Mouse (Mus musculus): ENCODE results near the gene Clcn2. TPM values are rescaled to one million over a fixed set of nuclear protein-coding genes. Genes with fewer than 3 reads are reported as not detected.

Gene Clcn2
- total RNA-seq, 4 experiments from 2014 or later: 83.1 to 103 (median 87.5) TPM

GRCm38 (mm10) chr16:20722736-20723135, 5.2 kb upstream of the Clcn2 start:
- DNase-seq (ENCODE audit: low spot score in 2 of 2): no peak

DNA sequence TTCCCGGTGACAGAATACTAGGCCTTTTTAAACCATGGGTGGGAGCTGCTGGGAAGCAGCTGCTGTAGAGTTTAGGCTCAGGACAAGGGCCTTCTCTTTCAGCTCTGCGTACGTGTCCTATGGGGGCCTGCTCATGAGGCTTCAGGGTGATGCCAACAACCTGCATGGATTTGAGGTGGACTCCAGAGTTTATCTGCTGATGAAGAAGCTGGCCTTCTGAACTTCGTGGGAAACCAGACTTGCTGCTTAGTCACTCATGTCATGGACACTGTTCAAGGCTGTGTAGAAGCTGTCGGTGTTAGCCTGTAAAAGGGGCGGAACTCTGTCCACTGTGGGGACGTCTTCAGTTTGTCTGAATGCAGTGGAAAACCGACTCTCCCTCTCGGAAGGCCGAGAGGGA, 4.3 kb upstream of the Clcn2 start:
- no peak for DNase-seq (ENCODE audit: low spot score in 2 of 2)

DNA sequence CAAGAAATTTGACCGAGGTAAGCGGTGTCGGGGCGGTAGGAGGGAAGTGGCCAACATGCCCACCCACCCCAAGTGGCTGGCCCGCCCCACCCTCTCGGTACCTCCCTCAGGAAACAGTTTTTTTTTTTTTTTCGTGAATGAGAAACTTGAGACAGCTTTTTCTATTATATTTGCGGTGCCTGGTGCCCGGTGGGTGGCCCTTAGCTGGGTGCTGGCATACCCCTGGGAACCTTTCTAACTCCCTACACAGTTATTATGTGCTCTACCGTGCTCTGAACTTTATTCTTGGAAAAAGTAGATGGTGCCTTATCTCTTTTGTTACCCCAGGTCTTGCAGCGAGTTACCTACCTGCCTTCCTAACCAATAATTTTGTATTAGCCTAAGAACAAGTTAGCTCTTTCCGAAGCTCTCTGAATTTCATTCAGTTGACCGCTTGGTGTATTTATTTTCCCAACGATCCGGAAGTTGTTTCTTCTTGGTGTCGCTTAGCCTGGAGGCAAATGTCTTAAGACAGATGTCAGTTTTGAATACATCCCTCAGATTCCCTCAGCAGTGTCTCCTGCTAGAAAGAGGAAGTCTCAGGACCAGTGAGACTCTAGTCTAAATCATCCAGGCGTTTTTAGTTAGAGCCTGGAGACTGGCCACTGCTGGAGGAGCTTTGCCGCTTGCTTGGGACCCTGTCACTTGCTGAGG, 578 bp upstream of the Clcn2 start:
- no peak for DNase-seq (ENCODE audit: low spot score in 2 of 2)

GRCm38 (mm10) chr16:20716841-20717180, 735 bp downstream of the Clcn2 start:
- DNase-seq (ENCODE audit: low spot score in 2 of 2): no peak

DNA sequence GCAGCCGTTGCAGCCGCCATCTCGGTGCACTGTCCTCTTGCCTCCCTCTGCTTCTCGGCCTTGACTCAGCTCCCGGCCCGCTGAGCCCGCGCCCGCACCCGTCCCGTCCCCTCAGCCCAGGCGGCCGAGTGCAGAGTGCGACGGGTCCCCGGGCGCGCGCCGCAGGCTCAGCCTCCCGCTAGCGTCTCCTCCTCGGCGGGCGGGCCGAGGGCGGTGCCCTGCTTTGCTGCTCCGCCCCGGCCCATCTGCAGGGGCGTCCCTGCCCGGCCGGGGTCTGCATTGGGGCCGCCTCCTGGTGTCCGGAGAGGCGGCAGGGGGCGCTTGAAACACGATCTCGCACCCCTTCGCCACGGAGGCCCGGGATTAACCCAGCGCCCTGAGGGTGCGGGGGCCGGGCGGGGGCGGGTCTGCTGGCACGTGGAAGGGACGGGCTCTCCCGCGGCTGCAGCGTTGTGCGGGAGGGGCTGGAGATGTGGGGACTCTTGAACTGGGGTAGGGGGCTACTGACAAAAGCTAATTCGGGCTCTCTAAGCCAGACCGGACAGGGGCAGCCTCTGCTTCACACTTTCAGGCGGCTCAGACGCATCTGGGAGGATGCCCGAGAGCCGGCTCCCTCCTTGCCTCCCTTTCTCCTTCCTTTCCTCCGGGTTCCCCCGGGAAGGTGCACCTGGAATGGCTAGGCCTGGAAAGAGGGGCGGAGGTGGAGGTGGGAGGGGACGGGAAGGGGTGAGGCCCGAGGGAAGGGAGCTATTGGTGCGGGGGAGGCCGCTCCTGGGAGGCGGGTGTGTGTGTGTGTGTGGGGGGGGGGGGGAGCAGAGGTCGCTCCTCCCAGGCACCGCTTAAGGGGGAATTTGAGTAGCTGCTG, 1.3 kb downstream of the Clcn2 start:
- peak in 1 of 2 experiments; percentile 77 for DNase-seq (ENCODE audit: low spot score in 2 of 2)

DNA sequence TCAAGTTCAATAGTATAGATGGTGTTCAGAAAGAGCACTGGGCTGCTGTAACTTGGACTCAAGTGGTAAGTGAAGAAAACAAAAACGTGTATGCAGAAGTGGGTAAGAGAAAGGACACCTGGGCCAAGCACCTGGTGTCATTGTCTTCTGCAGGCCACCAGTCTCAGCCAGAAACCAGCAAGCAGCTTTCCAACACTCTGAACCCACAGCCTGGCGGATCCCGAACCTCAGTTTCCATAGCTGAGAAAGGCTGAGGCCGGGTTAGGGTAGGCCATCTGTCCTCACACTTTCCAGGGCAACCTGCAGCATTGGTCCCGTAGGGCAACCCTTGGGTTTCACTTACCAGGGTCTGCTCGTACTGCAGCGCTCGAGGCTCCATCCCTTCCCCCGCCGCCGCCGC, 2.0 kb downstream of the Clcn2 start:
- DNase-seq (ENCODE audit: low spot score in 2 of 2): no peak

GRCm38 (mm10) chr16:20715161-20715560, 2.4 kb downstream of the Clcn2 start:
- no peak for DNase-seq (ENCODE audit: low spot score in 2 of 2)

- no peak for DNase-seq (ENCODE audit: low spot score in 2 of 2)
These were observed 3.1 kb downstream of the Clcn2 start for GRCm38 (mm10) chr16:20714307-20715080.

DNA sequence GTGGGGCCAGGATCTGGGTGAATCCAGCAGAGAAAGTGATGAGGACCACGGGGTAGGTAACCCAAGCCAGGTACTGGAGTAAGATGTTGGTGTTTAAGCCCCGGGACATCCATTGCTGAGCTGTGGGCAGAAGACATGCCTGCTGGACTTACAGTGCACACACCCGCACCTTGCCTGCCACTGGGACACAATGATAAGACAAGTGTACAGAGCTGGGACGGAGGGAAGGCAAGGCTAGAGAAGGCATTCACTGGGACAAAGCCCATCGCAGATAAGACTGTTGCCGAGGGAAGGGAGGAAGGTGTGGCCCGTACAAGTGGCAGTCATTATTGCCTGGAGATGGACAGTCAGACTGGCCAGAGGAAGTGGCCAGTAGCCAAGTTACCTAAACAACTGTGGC, 4.7 kb downstream of the Clcn2 start:
- no peak for DNase-seq (ENCODE audit: low spot score in 2 of 2)

- DNase-seq (ENCODE audit: low spot score in 2 of 2): no peak
These were observed 5.4 kb downstream of the Clcn2 start for GRCm38 (mm10) chr16:20712190-20712589.

- DNase-seq (ENCODE audit: low spot score in 2 of 2): no peak
These were observed 6.7 kb downstream of the Clcn2 start for GRCm38 (mm10) chr16:20710810-20711209.

GRCm38 (mm10) chr16:20710370-20710769, 7.2 kb downstream of the Clcn2 start:
- DNase-seq (ENCODE audit: low spot score in 2 of 2): no peak

DNA sequence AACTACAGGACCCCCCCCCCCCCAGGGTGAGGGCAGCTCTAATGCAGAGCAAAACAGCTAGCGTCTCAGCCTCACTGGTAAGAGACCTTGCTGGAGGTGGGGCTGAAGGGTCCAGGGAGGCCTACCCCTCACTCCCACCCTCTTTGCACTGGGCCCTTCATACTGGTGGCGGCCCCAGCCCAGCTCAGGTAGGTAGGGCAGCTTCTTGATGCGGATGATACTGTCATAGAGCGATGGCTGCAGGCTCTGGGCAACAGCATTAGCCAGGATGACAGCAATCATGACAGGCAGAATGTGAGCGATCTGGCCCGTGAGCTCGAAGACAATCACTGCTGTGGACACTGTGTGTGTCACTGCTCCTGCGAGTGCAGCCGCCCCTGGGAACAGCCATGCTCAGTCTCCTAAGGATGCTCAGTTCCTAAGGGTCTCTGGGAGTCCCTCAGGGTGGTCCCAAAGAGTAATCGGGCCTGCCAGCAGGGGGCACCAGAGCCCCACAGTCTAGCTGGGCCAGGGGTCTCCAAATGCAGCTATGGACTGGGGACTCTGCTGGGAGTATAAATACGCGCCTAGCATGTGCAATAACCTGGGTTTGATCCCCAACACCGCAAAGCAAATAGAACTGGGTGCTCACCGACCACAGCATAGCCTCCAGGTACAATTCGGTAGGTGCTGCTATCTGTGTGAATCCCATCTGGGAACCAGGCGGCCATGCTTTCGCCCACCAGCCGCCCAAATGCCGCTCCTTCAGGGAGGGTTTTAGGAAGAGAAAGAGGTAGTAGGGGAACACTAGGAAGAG, 8.4 kb downstream of the Clcn2 start:
- DNase-seq (ENCODE audit: low spot score in 2 of 2): peak; percentile 31 to 39

DNA sequence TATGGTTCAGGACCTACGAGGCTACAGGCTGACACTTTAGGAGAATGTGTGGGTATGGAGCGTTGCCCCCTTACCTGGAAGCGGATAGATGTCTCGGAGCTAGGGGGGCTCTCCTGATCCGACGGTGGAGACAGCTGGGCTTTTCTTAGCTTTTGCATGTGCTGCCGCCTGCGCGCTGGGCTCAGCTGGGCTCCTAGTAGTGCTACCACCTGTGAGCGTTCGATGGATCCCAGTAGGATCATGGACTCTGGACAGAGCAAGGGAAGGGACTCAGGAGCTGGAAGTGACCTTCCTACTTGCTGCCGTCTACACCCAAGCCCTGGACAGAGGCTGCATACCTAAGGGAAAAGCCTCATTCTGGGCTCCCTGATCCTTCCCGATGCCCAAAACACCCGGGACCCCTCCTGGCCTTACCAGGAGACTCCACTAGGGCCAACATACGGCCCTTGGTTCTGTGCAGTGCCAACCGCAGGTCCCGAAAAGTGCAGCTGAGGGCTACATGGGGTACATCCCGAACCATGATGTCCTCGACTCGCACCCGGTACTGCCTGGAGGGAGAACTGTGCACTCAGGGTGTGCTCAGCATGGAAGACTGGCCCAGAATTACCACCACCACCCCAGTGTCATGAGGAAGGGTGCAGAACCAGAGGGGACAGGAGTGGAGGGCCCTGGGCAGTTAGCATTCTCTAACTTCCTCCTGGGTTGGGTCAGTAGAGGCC, 9.2 kb downstream of the Clcn2 start:
- no peak for DNase-seq (ENCODE audit: low spot score in 2 of 2)

DNA sequence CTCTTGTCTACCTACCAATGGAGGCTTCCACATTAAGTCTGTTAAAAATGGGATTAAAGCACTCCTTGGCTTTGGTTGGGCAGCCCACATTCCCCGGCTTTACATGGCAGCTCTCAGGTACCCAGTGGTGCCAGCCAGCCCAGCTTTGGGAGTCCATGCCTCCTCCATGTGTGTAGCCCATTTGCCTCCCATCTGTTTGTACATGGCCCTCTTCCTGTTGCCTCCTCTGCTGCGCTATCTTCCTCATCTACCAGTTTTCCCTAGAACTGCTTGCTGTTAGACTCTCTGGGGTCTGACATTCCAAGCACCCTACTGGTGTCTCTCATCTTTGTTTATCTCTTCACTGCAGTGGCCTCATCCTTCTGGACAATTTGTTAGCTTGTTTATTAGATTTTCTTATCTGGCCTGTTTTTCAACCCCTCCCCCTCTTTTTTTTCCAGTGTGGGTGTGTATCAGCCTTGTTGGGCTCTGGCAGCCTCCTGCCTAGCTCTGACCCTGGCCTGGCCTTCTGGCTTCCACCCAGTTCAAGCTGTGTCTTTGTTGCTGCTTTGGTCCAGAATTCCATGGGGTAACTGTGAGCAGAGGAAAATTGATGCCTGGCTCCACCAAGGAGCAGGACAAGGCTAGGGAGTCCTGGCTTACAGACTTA, 11.0 kb downstream of the Clcn2 start:
- DNase-seq (ENCODE audit: low spot score in 2 of 2): peak; percentile 34 to 44

GRCm38 (mm10) chr16:20705786-20706185, 11.8 kb downstream of the Clcn2 start:
- peak in 1 of 2 experiments; percentile 32 for DNase-seq (ENCODE audit: low spot score in 2 of 2)

DNA sequence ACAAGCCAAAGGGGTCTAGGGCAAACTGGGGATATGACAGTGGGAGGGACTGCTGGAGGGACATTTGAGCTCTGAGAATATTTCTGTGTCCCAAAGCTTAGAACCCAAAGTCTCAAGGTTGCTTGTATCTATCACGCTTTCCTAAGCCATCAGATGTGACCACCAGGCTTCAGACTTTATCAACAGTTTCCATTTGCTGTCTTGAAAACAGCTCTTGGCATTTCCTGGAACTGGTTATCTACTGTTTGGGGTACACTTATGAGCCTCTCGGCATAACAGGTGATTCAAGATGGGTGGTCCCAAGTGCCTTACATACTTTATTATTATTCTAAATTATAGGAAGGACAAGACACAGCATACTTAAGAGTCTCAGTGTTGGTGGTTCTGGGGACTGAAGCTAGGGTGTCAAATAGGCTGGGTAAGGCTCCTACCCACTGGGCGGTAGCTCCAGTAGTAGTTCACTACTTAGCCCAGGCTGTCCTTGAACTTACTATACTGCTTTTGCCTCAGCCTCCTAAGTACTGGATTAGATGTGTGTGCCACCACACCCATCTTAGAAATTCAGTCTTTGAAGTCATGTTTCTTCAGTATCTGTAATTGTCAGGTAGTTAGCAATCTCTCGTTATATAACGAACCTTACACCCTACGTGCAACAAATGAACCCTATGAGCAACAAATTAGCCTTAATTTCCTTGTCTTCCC, 13.7 kb downstream of the Clcn2 start:
- no peak for DNase-seq (ENCODE audit: low spot score in 2 of 2)

DNA sequence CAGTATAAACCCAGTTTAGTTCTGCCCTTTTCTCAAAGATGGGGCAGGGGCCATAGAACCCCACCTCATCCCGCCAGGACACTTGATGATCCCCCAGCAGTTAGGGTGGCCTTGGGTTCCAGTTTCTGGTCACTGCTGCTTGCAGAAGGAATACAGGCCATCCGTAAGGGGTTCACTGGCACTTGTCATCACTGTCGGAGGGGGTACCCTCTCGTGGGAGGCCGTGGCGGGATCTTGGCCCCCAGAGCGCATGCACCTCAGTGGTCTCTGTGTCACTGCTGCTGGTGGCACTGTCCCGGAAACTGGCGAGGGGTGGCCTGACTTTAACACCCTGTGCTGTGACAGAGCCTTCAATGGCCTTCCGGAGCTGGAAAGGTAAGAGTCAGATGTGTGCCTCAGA, 14.5 kb downstream of the Clcn2 start:
- peak in 1 of 2 experiments; percentile 30 for DNase-seq (ENCODE audit: low spot score in 2 of 2)

DNA sequence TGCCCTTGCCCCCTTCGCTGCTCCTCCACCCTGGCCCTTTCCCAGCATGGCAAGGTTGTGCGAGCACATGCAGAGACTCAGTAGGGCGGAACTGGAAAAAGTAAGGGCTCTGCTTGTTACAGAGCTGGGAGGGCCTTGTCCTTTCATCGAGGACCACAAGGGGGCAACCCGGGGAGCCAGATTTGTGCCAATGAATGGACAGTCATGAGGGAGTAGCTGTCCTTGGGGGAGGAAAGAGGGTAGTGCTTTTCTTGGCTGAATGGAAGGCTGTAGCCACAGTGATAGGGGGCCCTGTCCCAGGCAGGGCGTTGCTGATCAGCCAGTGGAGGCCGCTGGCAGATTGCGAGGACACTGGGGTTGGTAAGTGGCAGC, 15.0 kb downstream of the Clcn2 start:
- peak; percentile 68 to 70 for DNase-seq (ENCODE audit: low spot score in 2 of 2)

Data from layer of hippocampus, adult 8-10 months (tissue).